Mouse (Mus musculus) kidney, postnatal 4 days (tissue): ENCODE measurements at regions not wholly inside any gene's neighbourhood (a gene's known extent, or its start where the extent isn't known, plus 50 kb on each side); places are given as distances from the start of the nearest gene placed in this dataset.

Source experiments
- DNase-seq, 2 experiments: peaks; one replicate each; pipeline ENCODE4 v3.0.0; 2021; ENCODE audit warnings: mixed read lengths in 2 of 2

DNA sequence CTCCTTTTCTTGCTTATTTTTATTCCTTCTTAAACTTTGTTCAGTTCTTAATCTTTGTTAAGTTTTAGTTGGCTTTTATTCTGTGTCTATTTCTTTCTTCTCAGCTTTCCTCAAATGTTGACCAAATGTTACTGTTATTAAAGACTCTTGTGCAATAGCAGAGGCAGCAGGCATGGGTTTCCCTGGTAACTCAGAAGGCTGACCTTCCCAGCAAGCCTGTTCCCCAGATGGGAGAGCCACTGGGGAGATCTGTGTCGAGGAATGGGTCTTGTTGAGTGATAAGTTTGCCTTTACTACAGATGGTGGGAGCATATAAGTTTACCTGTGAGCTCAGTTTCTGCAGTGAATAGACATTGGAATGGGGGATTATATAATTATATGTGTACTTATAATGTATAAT, 237.2 kb downstream of the Plpp3 start:
- DNase-seq = no peak

DNA sequence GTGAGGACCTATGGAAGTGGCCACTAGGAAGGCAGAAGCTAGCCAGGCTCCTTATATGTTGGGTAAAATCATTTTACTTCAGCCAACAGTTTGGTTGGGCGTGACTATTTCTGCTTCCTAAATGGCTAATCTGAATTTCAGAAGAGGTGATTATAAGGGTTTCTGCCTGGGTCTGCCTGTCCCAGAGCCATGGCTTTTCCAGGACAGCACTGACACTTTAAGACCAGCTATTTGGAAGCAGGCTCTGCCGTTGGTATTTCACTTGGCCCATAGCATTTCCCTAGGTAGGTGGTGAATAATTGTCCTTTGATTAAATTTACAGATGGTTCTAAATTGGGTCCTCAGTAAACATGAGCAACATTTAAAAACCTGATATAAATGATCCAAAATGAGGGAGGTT, 240.3 kb downstream of the Plpp3 start:
- DNase-seq = no peak

DNA sequence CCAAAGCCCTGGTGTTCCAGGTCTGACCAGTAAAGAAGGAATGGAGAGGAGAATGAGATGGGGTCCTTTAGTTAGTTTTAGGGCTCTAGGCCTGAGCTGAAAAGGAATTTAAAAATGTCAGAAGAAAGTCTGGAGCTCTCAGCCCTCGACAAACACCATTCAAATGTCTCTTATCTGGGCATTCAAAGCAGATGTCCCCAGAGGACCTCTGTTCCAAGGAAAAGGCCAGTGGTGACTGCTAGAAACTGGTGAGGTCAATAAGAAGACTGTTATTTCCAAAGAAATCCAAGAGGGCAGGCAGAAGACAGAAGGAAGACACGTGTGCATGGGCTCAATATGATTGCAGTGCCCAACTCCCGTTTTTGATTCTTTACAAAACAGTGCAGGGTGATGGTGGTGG, 244.9 kb downstream of the Plpp3 start:
- no peak for DNase-seq

DNA sequence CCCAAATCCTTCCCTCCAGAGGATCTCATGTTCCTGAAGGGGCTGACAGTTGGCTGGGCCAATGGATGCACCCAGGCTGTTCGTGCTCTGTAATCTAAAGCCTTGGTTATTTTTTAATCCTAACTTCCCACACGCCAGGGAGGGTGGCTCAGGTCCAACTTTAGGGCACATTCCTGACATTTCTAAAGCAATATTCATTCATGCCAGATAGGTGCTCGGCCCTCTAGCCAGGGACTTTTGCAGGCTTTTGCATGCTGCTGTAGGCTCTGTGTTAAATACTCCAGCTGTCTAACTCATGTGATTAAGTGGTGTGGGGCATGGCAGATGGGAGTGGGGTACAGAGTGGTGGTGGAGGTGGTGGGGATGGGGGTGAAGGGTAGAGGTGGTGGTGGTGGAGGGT, 246.0 kb downstream of the Plpp3 start:
- peak; percentile 63 to 80 for DNase-seq

DNA sequence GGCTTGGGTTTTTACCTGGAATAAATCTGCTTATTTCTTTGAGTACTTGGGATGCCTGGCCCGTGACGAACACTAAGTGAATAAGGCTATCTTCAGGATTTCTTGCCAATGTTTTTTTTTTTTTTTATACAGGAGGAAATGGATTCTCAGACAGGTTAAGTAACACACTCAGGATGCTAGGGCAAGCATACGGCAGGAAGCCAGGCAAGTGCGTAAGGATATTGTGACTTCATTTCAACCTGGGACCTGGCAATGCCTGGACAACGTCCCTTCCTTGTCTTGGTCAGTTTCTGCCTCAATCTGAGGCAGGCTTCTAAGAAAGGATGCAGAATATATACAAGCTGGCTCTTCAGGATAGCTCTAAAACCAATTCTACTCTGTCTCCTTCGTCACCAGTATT, 246.5 kb downstream of the Plpp3 start:
- peak in 1 of 2 experiments; percentile 7 for DNase-seq

DNA sequence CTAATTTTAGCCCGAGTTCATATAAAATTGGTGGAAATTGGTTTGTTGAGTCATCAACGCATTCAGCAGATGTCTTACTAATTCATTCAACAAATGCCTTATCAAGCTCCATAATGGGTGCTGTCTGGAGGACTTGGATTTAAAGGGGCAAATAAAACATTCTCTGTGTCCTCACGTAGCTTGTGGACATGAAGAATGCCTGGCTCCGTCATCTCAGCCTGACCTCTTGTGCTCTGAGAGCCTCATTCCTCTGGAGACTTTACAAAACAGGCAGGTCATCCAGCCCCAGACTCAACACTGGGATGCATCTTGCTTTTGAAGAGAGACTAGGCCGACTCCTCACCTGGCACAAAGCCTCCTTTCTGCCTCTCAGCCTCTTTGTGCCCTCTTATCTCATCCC, 248.6 kb downstream of the Plpp3 start:
- no peak for DNase-seq

DNA sequence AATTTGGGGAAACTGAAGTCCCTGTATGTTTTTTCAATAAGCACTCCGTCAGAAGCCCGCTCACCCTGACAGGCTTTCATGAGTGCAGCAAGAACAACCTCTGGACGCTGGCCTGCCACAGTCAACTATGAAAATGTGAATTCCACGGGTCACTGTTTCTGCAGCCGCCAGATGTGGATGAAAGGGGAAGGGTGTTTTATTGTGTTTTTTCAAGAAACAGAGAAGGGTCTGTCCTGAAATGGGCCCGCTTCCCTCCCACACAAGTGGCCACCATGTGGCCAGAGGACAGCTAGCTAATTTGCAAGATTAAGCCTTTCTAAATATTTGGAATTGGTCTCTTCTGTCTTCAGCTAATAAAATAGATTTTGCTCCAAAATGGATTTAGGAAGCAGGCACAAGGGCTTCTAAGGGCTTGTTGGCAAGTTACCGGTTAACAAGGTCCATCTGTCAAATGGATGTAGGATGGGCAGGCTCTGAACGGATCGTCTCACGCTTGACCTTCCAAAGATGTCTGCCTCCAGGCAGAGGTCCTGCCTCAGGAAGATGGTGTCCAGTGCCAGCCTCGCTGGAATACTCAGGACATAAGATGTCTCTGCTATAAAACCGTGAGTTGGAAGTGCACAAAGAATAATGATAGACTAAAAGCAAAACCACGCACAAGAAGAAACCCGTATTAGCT, 249.8 kb downstream of the Plpp3 start:
- peak; percentile 12 to 15 for DNase-seq

DNA sequence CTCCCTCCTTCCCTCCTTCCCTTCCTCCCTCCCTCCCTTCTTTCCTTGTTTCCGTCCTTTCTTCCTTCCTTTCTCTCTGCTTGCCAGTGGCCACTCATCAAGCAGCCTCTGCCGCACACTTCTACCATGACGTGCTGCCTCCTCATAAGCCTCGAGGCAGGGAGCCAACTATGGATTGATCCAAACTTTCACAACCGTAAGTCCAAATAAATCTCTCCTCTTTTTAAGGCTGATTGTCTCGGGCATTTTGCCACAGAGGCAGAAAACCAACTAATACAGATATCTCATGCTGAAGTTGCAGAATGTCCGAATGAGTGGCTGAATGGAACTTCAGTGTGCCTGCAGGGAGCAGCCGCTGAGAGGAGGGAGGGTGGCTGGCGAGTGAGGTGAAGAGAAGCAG, 251.7 kb downstream of the Plpp3 start:
- DNase-seq = no peak

DNA sequence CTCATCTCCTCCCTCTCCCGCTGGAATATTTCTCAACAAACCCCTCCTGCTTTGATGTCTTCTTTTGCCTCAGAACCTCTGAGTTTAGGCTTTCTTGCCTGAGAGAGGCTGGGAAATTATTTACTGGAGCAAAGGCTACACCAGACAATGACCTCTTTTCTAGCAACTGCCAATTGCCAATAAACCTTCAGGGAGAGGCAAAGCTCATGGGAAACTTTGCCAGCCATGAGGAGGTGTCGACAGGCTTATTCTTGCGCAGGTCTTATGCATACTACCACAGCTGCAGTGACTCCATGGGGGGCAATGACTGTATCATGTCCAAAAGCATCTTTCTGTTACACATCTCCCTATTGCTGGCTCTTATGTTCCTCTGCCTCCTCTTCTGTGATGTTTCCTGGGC, 260.0 kb downstream of the Plpp3 start:
- no peak for DNase-seq

DNA sequence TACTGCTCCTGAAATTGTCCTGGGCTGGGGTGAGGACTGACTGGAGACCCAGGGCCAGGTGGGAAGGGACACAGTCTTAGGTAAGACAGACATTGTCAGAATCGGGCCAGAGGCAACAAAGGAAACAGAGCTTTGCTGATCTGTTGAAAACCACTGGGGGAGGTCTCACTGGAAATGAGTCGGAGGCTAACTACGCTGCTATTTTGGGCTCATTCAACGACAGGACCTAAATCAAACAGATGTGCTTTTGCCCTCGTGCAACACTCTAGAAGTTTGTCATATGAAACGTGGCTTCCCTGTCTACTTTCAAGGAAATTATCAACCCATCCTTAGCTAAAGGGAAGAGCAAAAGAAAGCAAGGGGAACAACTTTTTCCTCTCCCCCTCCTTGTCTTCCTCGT, 265.3 kb downstream of the Plpp3 start:
- DNase-seq = peak in 1 of 2 experiments; percentile 11

DNA sequence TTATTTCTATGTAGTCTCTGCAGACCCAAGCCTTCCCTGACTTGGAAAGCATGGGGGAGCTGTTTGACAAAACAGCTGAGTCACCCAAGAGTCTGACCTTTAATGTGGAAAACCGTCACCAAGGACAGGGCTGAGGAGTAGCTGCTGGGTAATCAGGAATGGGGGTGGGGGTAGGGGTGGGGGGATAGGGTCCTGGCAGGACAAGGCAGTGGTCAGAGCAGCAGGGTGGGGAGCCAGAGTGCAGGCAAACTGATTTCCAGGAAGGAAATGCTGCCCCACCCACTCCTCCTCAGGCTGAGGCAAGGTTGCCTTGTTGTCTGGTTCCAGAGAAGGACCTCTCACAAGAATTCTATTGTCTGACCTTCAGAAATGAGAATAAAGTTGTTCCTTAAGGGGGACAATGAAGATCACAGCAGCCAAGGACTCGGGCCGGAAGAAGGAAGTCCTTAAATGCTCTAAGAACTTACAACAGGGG, 266.6 kb downstream of the Plpp3 start:
- DNase-seq = peak; percentile 6 to 43

DNA sequence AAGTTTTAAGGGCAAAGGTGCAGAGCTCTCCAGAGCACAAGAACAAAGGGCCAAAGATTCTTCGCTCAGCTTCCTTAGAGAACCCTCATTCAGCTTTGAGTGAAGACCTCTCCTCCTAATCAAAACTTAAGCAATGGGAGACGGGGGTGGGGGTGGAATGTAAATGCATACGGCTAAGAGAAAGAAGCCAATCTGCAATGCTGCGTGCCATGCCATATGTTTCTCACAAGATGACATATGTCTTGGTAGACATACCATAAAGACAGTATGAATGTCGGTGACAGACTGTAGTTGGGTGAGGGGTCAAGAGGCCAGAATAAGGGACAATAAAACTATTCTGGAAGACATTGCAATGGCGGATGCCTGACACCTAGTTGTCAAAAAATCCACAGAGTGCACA, 267.9 kb downstream of the Plpp3 start:
- DNase-seq = no peak

DNA sequence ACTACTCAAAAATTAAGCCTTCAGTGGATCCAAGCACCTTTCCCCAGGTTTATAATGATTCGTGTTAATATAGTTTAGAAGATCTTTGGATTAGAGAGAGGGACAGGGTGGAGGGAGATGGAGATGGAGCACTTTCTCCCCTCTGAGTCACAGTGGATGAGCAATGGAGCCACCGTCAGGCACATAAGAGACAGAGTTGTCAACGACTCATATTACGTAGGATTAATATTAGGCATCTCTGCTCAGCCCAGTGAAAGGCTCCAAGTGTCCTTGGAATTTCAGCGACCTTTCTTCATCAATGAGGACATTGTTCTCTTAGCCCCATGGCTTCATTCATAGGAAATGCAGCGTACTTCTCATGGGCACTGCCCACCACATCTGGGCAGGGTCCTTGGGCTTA, 270.4 kb downstream of the Plpp3 start:
- no peak for DNase-seq

DNA sequence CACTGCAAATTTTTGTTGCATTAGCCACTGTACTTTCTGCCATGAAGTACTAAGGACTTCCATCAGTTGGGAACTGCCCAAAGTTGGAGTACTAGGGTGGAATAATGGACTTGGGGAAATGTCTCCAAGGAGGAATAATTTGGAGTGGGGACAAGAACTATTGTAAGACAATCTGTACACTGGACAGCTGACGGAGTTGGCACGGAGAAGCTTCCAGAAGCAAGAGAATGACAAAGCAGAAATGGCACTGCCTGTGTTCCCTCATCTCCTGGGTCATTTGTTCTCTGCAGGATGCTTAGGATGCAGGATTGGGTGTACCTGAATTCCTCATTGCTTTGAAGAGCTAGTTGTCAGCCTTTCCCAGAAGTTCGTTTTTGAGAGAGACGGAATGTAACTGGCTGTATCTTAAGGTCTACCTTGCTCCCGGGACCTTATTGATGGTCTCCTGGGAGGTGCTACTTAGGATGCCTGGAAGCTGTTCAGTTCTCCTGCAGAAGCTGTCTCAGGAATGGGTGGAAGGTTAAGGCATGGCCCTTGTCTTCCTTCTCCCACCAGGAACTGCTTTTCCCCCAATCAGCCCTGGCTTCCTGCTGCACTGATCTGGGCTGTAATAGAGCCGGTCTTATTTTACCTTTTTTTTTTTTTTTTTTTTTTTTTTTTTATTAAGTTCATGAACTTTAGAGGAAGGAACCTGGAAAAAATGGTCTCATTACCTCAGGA, 272.4 kb downstream of the Plpp3 start:
- DNase-seq = peak; percentile 4 to 6

DNA sequence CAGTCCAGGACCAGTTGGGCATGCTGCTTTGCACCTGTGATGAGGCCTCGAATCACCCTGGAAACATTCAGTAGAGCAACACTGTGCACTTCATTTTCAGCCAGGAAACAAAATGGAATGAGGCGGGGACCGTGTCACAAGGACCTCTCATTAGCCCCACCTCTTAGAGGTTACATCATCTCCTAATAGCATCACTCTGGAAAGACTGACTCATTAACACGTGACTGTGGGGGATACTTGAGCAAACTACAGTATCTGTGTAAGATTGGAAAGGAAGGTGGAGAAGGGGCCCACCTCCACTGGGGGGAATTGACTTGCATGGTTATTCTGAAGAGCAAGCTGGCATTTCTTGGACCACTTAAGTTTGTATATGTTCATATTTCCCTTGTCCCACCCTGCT, 275.3 kb downstream of the Plpp3 start:
- no peak for DNase-seq

DNA sequence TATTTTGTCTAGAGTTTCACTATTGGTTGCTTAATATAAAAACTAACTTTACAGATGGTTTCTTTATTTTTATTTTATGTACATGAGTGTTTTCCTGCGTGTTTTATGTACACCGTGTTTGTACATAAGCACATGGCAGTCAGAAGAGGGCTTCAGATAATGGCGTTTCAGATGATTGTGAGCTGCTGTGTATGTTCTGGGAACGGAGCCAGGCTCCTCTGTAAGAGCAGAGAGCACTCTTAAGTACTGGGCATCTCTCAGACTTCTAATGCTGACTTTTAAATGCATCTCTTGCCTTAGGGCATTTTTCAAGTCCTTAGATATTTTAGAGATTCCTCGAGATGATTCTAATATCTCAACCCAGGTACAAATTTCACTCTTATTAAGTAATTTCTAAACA, 280.0 kb downstream of the Plpp3 start:
- peak in 1 of 2 experiments; percentile 6 for DNase-seq

DNA sequence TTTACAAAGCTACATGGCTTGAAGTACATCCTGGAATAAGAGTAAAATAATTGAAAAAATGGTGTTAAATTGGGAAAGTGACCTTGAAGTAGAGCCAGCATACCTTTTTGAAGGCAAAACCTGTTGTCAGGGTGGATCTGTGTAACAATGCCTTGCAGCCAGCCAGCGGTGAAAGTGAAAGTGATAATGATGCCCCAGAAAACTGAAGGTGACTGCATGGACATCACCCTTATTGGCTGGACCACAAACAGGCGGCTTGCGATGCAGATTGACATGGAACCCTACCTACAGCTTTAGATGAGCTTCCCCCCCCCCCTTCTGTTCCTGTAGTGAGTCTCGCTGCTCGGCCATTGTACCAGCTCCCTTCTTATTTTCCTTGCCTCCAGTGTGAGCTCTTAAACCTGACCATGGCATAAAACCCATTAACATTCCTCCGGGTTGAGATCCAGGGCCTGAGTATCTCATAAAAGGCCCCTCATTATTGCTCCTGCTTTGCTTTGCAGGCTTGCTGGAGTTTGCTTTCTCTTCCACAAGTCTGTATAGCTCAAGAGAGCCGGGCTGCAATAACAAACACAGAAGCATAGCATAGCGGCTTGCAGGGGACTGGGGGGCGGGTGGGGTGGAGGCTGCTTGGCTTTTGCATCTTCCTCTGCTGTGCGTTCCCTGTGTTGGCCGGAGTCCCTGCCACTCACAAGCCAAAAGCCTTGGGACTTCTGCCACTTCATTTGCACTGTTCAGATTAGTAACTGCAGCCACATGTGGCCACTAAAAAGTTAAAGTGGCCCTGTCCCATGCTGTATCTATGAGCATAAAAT, 292.1 kb downstream of the Plpp3 start:
- DNase-seq = no peak

DNA sequence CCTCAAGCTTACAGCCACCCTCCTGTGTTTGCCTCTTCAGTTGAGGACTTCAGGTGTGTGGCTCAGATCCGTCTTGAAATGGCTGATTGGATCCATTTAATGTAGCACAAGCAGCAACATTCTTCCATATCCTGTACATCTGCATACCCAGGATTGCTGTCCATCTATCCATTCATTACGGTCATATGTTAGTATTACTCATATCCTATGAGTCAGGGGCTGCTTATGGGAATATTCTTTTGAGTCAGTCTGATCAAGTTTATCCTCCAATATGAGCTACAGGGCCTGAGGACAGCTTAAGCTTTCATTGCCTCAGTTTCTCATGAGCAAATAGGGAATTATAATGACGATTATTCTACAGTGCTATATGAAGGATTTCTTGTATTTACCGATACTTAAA, 293.7 kb downstream of the Plpp3 start:
- DNase-seq = no peak

DNA sequence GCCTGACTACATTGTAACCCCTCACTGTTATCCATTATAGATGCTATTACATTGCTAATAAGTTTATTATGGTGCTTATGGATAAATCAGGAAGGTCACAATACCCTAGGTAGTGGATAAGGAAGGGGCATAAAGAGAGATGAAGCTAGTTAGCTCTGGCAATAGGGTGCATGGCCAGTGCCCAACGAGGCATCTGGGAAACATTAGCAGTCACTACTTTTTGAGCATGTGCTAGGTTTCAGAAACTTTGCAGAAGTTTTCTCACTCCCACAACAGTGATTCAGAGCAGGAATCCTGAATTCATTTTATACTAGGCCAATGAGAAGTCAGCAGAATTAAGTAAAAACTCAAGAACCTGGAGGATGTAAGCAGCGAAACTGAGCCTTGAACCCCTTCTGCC, 294.7 kb downstream of the Plpp3 start:
- DNase-seq = no peak

DNA sequence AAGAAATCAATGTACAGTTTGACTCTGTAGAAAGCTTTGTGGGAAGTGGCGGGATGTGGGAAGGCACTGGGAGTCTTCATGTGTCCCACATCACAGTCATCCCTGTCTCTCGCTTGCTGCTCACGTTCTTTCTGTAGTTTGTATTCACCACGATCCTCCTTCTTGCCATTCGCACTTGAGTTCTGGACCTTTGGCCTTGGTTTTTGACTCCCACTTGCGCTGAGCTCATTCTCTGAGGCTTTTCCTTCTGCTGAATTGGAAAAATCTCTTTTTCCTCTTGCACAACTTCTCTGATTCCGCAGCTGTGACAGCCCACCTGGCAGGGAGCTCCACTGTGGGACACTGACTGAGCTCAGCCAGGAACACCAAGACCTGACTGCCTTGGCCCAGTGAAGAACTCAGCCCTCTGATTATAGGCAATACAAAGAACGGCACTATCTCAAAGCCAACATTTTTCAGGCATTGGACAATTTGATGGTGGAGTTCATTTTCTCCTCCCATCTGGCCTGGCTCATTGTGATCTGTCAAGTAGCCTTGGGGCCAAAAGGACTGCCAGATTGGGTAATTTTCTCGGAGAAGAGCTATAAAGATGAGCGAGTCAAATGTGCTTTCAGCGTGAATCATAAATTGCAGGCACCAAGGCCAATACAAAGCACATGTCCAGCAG, 299.9 kb downstream of the Plpp3 start:
- peak in 1 of 2 experiments; percentile 16 for DNase-seq

DNA sequence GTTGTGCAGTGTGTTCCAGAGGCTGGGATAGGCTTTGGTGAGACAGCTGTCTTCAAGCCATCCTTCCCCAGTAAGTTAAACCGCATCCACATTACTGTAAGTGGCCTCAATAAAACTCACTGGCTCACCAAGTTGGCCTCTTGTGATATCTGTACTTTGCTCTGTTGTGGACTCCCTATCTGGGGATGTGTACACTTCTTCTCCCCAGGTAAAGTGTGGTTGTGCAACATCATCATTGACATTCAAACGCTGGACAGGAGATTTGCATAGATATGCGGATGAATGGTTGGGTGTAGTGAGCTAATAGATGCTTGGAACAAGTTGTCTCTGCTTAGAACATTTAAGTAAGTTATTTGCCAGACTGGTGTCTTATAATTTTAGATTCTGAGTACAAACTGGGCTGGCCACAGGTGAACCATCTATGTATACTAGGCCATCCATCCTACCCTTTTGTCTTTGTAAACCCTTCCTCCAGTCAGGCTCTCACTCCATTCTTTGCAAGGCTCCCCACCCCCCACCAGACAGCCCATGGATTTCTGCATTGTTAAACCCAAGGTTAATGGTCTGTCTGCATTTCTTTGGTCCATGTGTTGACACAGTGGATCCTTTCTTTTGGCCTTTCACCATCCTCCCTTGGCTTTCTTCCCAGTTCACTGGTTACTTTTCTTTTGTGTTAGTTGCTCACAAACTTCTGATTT, 303.0 kb downstream of the Plpp3 start:
- DNase-seq = peak; percentile 9 to 26

DNA sequence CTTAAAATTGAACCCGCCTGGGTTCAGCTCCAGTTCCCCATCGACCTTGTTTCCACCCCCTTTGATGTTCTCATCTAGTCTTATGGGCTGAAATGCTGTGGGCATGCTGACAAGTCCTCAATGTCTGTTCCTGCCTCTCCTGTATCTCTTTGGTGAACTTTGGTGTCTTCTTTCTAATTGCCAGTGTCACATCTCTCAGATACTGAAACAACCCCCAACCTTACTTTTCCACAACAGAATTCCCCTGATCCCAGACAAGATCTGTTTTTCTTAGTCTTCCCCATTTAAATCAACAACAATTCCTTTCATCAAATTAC, 303.5 kb downstream of the Plpp3 start:
- no peak for DNase-seq

DNA sequence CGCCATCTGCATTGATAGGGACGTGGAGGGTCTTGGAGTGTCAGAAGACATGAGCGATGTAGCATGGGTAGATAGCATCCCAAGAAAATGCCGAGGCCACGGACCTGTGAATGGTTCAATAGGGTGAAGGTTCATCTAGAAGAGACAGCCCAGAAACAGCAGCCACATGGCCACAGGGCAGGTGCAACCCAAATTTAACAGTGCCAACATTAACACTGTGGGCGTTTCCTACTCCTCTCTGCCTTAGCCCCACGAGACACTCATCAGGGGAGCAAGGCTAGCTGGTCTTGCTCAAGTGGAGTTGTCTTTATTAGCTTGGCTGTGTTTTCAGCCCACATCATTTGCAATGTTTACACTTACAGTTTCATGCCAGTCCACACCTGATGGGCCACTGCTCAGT, 310.7 kb downstream of the Plpp3 start:
- DNase-seq = no peak
